Mouse (Mus musculus) stomach, postnatal 0 days (tissue): ENCODE results near the gene Baat. TPM values are rescaled to one million over a fixed set of nuclear protein-coding genes. Genes with fewer than 3 reads are reported as not detected.
A peak's percentile ranks its signal among the peaks of the same experiment; 100 is the strongest.
"Not testable (repeated sequence)": the region's sequence is repeated elsewhere in the genome, so short reads cannot be mapped to it uniquely, and the experiment has no call there.

ENCODE experiments used
- ATAC-seq: fragments of 200-750 bp; cut with Nextera tagmentation; 2 replicates; pipeline ENCODE4 v1.8.0; 2017; ENCODE audit not compliant: low FRiP score, low TSS enrichment
- DNase-seq: peaks from one replicate; pipeline ENCODE4 v3.0.0-alpha.2; 2016; ENCODE audit warnings: low spot score
- H3K27ac ChIP-seq: fragments of 300-500 bp; sonication (generic); replicated peaks from 2 replicates; pipeline ENCODE4 v1.5.1; 2014; ENCODE audit warnings: mild to moderate bottlenecking, control low read depth
- H3K27me3 ChIP-seq: fragments of 300-500 bp; sonication (generic); 2 replicates; pipeline ENCODE4 v1.6.1; 2014; ENCODE audit warnings: low read length; ENCODE audit not compliant: control insufficient read depth, insufficient read depth
- H3K36me3 ChIP-seq: fragments of 300-500 bp; sonication (generic); 2 replicates; pipeline ENCODE4 v1.6.1; 2014; ENCODE audit warnings: low read length, mixed read lengths; ENCODE audit not compliant: control insufficient read depth, insufficient read depth
- H3K4me1 ChIP-seq: fragments of 300-500 bp; sonication (generic); replicated peaks from 2 replicates; pipeline ENCODE4 v1.6.1; 2014; ENCODE audit warnings: antibody characterized with exemption; ENCODE audit not compliant: control insufficient read depth, insufficient read depth
- H3K4me2 ChIP-seq: fragments of 300-500 bp; sonication (generic); replicated peaks from 2 replicates; pipeline ENCODE4 v1.6.1; 2014; ENCODE audit warnings: low read depth, mild to moderate bottlenecking, control low read depth, moderate library complexity
- H3K4me3 ChIP-seq: fragments of 300-500 bp; sonication (generic); 2 replicates; pipeline ENCODE4 v1.5.1; 2014; ENCODE audit warnings: low read depth, low read length, control low read depth
- H3K9ac ChIP-seq: fragments of 300-500 bp; sonication (generic); 2 replicates; pipeline ENCODE4 v1.6.1; 2014; ENCODE audit warnings: mild to moderate bottlenecking, low read length, control low read depth, mixed read lengths
- H3K9me3 ChIP-seq: fragments of 300-500 bp; sonication (generic); 2 replicates; pipeline ENCODE4 v1.6.1; 2016; ENCODE audit warnings: low read length; ENCODE audit not compliant: control insufficient read depth
- CTCF ChIP-seq: IDR thresholded peaks from 2 replicates; pipeline ENCODE4 v1.5.1; 2016; ENCODE audit warnings: antibody characterized with exemption, low read depth, mild to moderate bottlenecking, moderate library complexity
- EP300 ChIP-seq: optimal IDR thresholded peaks from 2 replicates; pipeline ENCODE3; 2016; ENCODE audit warnings: antibody characterized with exemption
- WGBS: fragments of 180-500 bp; shearing (Covaris S2); extraction: QIAGEN DNeasy Blood & Tissue Kit; methylation state at CpG from one replicate; pipeline ENCODE4 v1.1.7; 2014; 5-methylcytosine and 5-hydroxymethylcytosine counted together
- polyA plus RNA-seq: library from polyadenylated mRNA; unstranded; fragments of >200 nt; fragmentation: Nextera tagmentation; extraction: Ambion mirVana; gene quantifications from 2 replicates; pipeline ENCODE4 v1.2.1, GENCODE M21; 2015

Gene Baat
- polyA plus RNA-seq, 1 experiment from 2014 or later, result not detected

DNA sequence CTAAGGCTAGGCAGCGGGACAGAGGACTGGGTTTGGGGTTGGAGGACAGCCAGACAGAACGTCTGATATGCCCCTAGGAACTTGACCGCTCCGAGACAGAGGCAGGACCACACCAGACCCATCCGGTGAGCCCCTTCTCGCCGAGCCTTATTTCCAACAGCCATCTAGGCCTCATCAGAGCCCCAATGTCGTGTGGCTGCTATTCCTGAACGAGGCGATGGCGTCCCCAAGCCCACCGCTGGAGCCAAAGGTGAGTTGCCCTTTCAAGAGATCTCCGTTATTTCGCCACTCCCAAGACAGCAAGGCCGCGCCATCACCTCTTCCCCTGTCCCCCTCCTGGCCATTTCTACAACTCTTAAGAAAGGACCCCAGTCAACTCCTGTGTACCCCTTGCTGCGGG, 15.0 kb upstream of the Baat start:
- Histone ChIP-seq H3K27ac (no peak overlapping the region), H3K9me3 (no peaks in the 10 kb centered on the region), H3K36me3 (no peaks in the 10 kb centered on the region), H3K9ac (peak overlapping the region; percentile 71), H3K27me3 (no peaks in the 10 kb centered on the region), H3K4me2 (peak overlapping the region; percentile 81), H3K4me3 (peak overlapping the region; percentile 72), H3K4me1 (no peaks in the 10 kb centered on the region)
- WGBS, result under 1% methylated on average over 17 of the region's 17 CpGs
- peak; percentile 26; the same call in 1 of the 2 replicates for TF ChIP-seq CTCF
- no peak for TF ChIP-seq EP300
- no peak; the same call in 1 of the 2 replicates for ATAC-seq
- no peak for DNase-seq

DNA sequence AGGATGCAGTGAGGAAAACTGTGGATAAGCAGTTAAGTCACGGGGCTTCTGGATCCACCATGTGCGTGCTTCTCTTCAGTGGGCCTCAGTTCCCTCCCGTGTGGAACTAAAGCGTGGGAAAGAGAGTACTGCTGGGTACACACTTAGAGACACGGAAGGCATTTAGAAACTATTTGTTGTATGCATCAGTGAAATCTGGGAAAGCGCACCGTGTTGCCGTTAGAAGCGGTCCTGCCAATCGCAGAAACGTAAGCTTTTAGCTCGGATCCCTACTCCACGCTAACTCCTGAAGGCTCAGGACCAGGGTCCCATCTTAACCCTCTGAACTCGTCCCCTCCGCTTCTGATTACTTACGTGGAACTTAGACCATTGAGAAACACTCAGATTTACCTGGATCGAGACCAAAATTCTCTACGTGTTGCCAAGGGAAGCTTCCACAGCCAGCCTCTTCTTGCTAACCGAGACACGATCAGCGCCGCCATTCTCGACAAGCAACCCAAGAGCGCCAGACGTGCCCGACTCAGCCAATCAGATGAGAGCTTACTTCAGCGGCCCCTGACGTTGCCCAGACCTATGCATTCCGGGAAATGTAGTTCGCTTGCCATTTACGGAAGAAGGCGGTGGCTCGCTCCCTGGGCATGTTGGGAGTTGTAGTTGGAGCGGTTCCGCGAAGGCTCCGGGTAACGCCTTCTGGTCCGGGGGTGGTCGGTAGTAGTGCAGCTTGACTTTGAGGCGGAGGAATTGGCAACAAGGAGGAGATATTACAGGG, 14.4 kb upstream of the Baat start, which contains the start of the genes Mrpl50 and Zfp189:
Gene Mrpl50, minus strand, starts transcription at position 522 of the 769 bp plus-strand sequence.
Gene Zfp189, plus strand, starts transcription at position 605 of the 769 bp plus-strand sequence.
- Histone ChIP-seq H3K9ac (peak within 1 kb of the TSS; percentile 79), H3K9me3 (no peaks in the 10 kb centered on the region), H3K27ac (peak within 1 kb of the TSS; percentile 83), H3K4me2 (peak within 1 kb of the TSS; percentile 81), H3K27me3 (no peaks in the 10 kb centered on the region), H3K4me3 (peak within 1 kb of the TSS; percentile 72), H3K4me1 (no peaks in the 10 kb centered on the region), H3K36me3 (no peaks in the 10 kb centered on the region)
- TF ChIP-seq EP300 (no peak), CTCF (no peak)
- DNase-seq, result peak; percentile 92
- peak; percentile 99 for ATAC-seq
- WGBS, result 0% methylated on average over 41 of the region's 41 CpGs

DNA sequence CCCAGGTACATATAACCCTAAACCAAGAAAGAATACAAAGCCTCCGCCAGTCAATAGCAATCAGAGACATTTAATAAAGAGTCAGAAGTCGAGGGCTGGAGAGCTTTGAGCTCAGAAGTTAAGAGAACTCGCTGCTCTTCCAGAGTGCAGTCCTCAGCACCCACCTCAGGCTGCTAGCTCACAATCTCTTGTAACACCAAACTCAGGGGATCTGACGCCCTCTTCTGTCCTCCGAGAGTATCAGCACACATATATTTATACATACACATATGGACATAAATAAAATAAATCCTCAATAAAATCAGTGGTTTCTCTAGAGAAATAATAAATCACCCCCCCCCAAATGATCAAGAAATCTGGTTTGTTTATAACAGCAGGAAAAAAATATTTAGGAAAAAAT, 13.1 kb upstream of the Baat start:
- WGBS, result 79% methylated on average over 5 of the region's 5 CpGs
- 0 out of 2 replicates have a peak overlapping the region, but pooled peaks have one; percentile 10 for H3K4me3 ChIP-seq
- H3K27ac ChIP-seq, result no peak overlapping the region
- ATAC-seq (no peak), DNase-seq (no peak)
- H3K4me1 ChIP-seq, result no peaks in the 10 kb centered on the region
- H3K4me2 ChIP-seq, result no peak overlapping the region; the same call in 1 of the 2 replicates
- H3K9ac ChIP-seq, result no peak overlapping the region
- no peaks in the 10 kb centered on the region for H3K27me3 ChIP-seq
- no peaks in the 10 kb centered on the region for H3K36me3 ChIP-seq
- TF ChIP-seq CTCF (peak; percentile 42), EP300 (no peak)
- H3K9me3 ChIP-seq, result no peaks in the 10 kb centered on the region

DNA sequence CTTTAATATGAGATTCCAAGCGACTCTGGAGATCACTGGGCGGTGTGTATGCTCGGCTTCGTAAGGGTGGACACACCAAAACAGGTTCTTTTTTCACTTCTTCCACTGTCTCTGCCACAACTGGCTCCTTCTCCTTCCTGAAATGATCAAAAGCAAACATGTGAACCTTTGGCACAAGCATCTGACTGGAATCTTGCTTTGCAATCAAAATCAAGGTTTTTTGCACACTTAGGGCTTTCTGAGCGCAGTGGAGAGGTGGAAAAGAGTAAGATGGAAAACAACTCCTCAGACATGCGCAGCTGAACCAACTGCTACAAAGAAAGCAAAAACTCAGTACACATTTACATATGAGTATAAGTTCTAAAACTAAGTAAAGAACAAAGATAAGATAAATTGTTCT, 8.1 kb upstream of the Baat start:
- WGBS, result 96% methylated on average over 6 of the region's 6 CpGs
- ATAC-seq (no peak), DNase-seq (no peak)
- no peak overlapping the region for H3K4me3 ChIP-seq
- no peaks in the 10 kb centered on the region for H3K9me3 ChIP-seq
- H3K9ac ChIP-seq, result no peak overlapping the region
- no peaks in the 10 kb centered on the region for H3K27me3 ChIP-seq
- H3K27ac ChIP-seq, result no peak overlapping the region
- peaks cover 7% of the 10 kb centered on the region; the same call in 1 of the 2 replicates for H3K36me3 ChIP-seq
- H3K4me2 ChIP-seq, result no peak overlapping the region
- TF ChIP-seq CTCF, result no peak
- H3K4me1 ChIP-seq, result no peaks in the 10 kb centered on the region

DNA sequence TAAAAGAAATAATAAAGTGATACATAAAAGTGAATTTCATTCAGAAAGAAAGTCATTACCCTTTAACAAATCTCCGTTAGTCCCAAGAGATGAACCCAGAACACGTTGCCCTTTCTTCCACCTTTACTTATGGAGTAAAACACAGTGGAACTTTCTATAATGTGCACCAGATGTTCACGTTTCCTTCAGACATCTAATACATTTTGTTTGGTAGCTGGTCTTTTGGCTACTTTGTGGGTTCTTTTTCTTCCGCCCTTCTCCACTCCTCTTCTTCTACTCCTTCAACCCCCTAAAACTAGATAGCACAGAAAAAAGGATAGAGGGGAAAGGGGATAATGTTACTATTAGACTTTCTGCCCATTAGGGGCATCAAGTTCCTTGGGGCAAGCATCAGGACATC, 6.3 kb upstream of the Baat start:
- Histone ChIP-seq H3K4me1 (no peaks in the 10 kb centered on the region), H3K27ac (no peak overlapping the region), H3K36me3 (peaks cover 7% of the 10 kb centered on the region; the same call in 1 of the 2 replicates), H3K4me3 (no peak overlapping the region), H3K9ac (no peak overlapping the region), H3K4me2 (no peak overlapping the region), H3K27me3 (no peaks in the 10 kb centered on the region), H3K9me3 (no peaks in the 10 kb centered on the region)
- DNase-seq (no peak), ATAC-seq (no peak)
- TF ChIP-seq CTCF (no peak), EP300 (no peak)
- 93% methylated on average over 4 of the region's 4 CpGs for WGBS

DNA sequence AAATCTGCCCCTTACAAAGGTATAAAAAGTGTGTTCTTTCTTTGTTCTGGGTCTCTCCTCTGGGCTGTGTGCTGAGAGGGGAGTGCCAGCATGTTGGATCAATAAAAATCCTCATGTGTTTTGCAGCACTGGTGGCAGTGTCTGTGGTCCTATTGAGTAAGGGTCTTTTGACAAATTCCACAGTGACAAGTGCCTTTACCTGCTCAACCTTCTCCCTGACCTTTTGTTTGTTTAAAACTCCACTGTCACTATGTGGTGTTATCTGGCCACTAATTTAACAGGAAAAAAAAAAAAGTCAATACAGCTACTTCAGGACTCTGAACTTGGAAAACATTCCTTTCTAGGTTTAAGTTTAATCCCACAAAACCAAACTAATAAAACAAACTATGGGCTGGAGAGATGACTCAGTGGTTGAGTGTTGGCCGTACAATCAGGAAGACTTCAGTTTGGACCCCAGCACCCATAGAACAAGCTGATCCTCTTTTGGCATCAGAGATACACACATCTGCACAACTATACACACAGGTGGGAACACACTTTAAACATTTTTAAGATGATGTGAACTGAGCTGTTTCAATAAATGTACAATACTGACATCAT, 4.0 kb upstream of the Baat start:
- not testable (repeated sequence) for H3K4me2 ChIP-seq, H3K4me1 ChIP-seq, H3K36me3 ChIP-seq, H3K9ac ChIP-seq, DNase-seq, H3K27me3 ChIP-seq, H3K27ac ChIP-seq, H3K4me3 ChIP-seq, H3K9me3 ChIP-seq
- ATAC-seq, result 0 out of 2 replicates have a peak, but pooled peaks have one; percentile 14
- 55% methylated on average over 1 of the region's 1 CpGs for WGBS
